Mouse (Mus musculus) liver, postnatal 0 days (tissue): Measurements from ENCODE around the gene Aldoart1. TPM values are rescaled to one million over a fixed set of nuclear protein-coding genes. Genes with fewer than 3 reads are reported as not detected.

Source experiments
- ATAC-seq: fragments of 200-750 bp; cut with Nextera tagmentation; 2 replicates; pipeline ENCODE4 v1.8.0; 2017; ENCODE audit warnings: mild to moderate bottlenecking, moderate library complexity
- DNase-seq: peaks from one replicate; pipeline ENCODE4 v3.0.0-alpha.2; 2016
- H3K27ac ChIP-seq: fragments of 300-500 bp; sonication (generic); 2 replicates; pipeline ENCODE4 v1.5.1; 2014; ENCODE audit warnings: antibody characterized with exemption, moderate library complexity, mild to moderate bottlenecking, low read depth
- H3K27me3 ChIP-seq: fragments of 300-500 bp; sonication (generic); 2 replicates; pipeline ENCODE4 v1.6.1; 2014; ENCODE audit warnings: low read length, control low read depth, mixed read lengths; ENCODE audit not compliant: insufficient read depth
- H3K36me3 ChIP-seq: fragments of 300-500 bp; sonication (generic); replicated peaks from 2 replicates; pipeline ENCODE4 v1.6.1; 2014; ENCODE audit warnings: mild to moderate bottlenecking, control low read depth, low read length, moderate library complexity, mixed read lengths; ENCODE audit not compliant: insufficient read depth
- H3K4me1 ChIP-seq: fragments of 300-500 bp; sonication (generic); 2 replicates; pipeline ENCODE4 v1.6.1; 2014; ENCODE audit warnings: antibody characterized with exemption, mild to moderate bottlenecking, control low read depth; ENCODE audit not compliant: insufficient read depth
- H3K4me2 ChIP-seq: fragments of 300-500 bp; sonication (generic); 2 replicates; pipeline ENCODE4 v1.6.1; 2014; ENCODE audit warnings: low read depth, mild to moderate bottlenecking, low read length, moderate library complexity, mixed read lengths
- H3K4me3 ChIP-seq: fragments of 300-500 bp; sonication (generic); 2 replicates; pipeline ENCODE4 v1.5.1; 2014; ENCODE audit warnings: low read depth, low read length
- H3K9ac ChIP-seq: fragments of 300-500 bp; sonication (generic); replicated peaks from 2 replicates; pipeline ENCODE4 v1.6.1; 2014; ENCODE audit warnings: mild to moderate bottlenecking, moderate library complexity
- H3K9me3 ChIP-seq: fragments of 300-500 bp; sonication (generic); 2 replicates; pipeline ENCODE4 v1.6.1; 2016; ENCODE audit warnings: mild to moderate bottlenecking, control low read depth, low read length, mixed read lengths
- CTCF ChIP-seq: sonication (generic); IDR thresholded peaks from 2 replicates; pipeline ENCODE4 v1.5.1; 2016; ENCODE audit warnings: antibody characterized with exemption, low read depth
- EP300 ChIP-seq: IDR thresholded peaks from 2 replicates; pipeline ENCODE4 v1.6.1; 2016; ENCODE audit warnings: antibody characterized with exemption, low read depth, mild to moderate bottlenecking
- WGBS: fragments of 180-500 bp; shearing (Covaris S2); extraction: QIAGEN DNeasy Blood & Tissue Kit; methylation state at CpG from one replicate; pipeline ENCODE4 v1.1.7; 2014; ENCODE audit not compliant: insufficient replicate concordance; 5-methylcytosine and 5-hydroxymethylcytosine counted together
- polyA plus RNA-seq: library from polyadenylated mRNA; unstranded; fragments of >200 nt; fragmentation: Nextera tagmentation; extraction: Ambion mirVana; gene quantifications from 2 replicates; pipeline ENCODE4 v1.2.1, GENCODE M21; 2015

Aldoart1 gene
- polyA plus RNA-seq, 1 experiment from 2014 or later = not detected

GRCm38 (mm10) chr4:72835400-72835799 lies 17.0 kb downstream of the Aldoart1 start:
- no peaks in the 10 kb centered on the region for H3K4me1 ChIP-seq
- no peaks in the 10 kb centered on the region for H3K9me3 ChIP-seq
- H3K9ac ChIP-seq = no peak overlapping the region
- H3K36me3 ChIP-seq = no peaks in the 10 kb centered on the region
- H3K4me2 ChIP-seq = no peak overlapping the region
- TF ChIP-seq CTCF = no peak
- TF ChIP-seq EP300 = no peak
- H3K27me3 ChIP-seq = no peaks in the 10 kb centered on the region
- no peak overlapping the region for H3K27ac ChIP-seq
- no peak for DNase-seq
- WGBS = 36% methylated on average over 1 of the region's 1 CpGs
- ATAC-seq = no peak
- H3K4me3 ChIP-seq = no peak overlapping the region

GRCm38 (mm10) chr4:72800816-72801215 lies 51.6 kb downstream of the Aldoart1 start:
- Histone ChIP-seq H3K9ac (no peak overlapping the region), H3K36me3 (no peaks in the 10 kb centered on the region), H3K4me2 (no peak overlapping the region), H3K27me3 (no peaks in the 10 kb centered on the region), H3K4me1 (no peaks in the 10 kb centered on the region), H3K27ac (no peak overlapping the region), H3K9me3 (no peaks in the 10 kb centered on the region), H3K4me3 (no peak overlapping the region)
- 83% methylated on average over 1 of the region's 1 CpGs for WGBS
- ATAC-seq (no peak), DNase-seq (no peak)
- TF ChIP-seq EP300 (no peak), CTCF (no peak)
